Mouse (Mus musculus) lung, embryonic 14.5 days (tissue): ENCODE results near the gene Tox4. TPM values are rescaled to one million over a fixed set of nuclear protein-coding genes. Genes with fewer than 3 reads are reported as not detected.
A peak's percentile ranks its signal among the peaks of the same experiment; 100 is the strongest.

ENCODE experiments used
- ATAC-seq: fragments of 200-750 bp; cut with Nextera tagmentation; 2 replicates; pipeline ENCODE4 v1.8.0; 2017; ENCODE audit warnings: mild to moderate bottlenecking, moderate TSS enrichment, moderate library complexity; ENCODE audit not compliant: insufficient read depth
- DNase-seq: peaks from one replicate; pipeline ENCODE4 v3.0.0-alpha.2; 2015
- H3K27ac ChIP-seq: fragments of 300-500 bp; sonication (generic); 2 replicates; pipeline ENCODE4 v1.5.1; 2014; ENCODE audit warnings: low read depth, mild to moderate bottlenecking, moderate library complexity
- H3K27me3 ChIP-seq: fragments of 300-500 bp; sonication (generic); 2 replicates; pipeline ENCODE4 v1.6.1; 2014; ENCODE audit warnings: low read length, control low read depth; ENCODE audit not compliant: insufficient read depth
- H3K36me3 ChIP-seq: fragments of 300-500 bp; sonication (generic); 2 replicates; pipeline ENCODE4 v1.6.1; 2014; ENCODE audit warnings: control low read depth; ENCODE audit not compliant: insufficient read depth
- H3K4me1 ChIP-seq: fragments of 300-500 bp; sonication (generic); 2 replicates; pipeline ENCODE4 v1.6.1; 2014; ENCODE audit warnings: antibody characterized with exemption, control low read depth; ENCODE audit not compliant: insufficient read depth
- H3K4me2 ChIP-seq: fragments of 300-500 bp; sonication (generic); 2 replicates; pipeline ENCODE4 v1.6.1; 2014; ENCODE audit warnings: mild to moderate bottlenecking
- H3K4me3 ChIP-seq: fragments of 300-500 bp; sonication (generic); 2 replicates; pipeline ENCODE4 v1.5.1; 2014; ENCODE audit warnings: low read depth, low read length
- H3K9ac ChIP-seq: fragments of 300-500 bp; sonication (generic); 2 replicates; pipeline ENCODE4 v1.6.1; 2014
- H3K9me3 ChIP-seq: fragments of 300-500 bp; sonication (generic); 2 replicates; pipeline ENCODE4 v1.6.1; 2016; ENCODE audit warnings: low read depth, low read length, control low read depth
- CTCF ChIP-seq: IDR thresholded peaks from 2 replicates; pipeline ENCODE4 v1.5.1; 2016; ENCODE audit warnings: antibody characterized with exemption, low read depth
- WGBS: fragments of 180-500 bp; shearing (Covaris S2); extraction: QIAGEN DNeasy Blood & Tissue Kit; methylation state at CpG from one replicate; pipeline ENCODE4 v1.1.7; 2014; 5-methylcytosine and 5-hydroxymethylcytosine counted together
- polyA plus RNA-seq: library from polyadenylated mRNA; unstranded; fragments of >200 nt; fragmentation: Nextera tagmentation; extraction: Ambion mirVana; gene quantifications from 2 replicates; pipeline ENCODE4 v1.2.1, GENCODE M21; 2014

The Tox4 gene
- polyA plus RNA-seq, 1 experiment from 2014 or later = 41.1 TPM

DNA sequence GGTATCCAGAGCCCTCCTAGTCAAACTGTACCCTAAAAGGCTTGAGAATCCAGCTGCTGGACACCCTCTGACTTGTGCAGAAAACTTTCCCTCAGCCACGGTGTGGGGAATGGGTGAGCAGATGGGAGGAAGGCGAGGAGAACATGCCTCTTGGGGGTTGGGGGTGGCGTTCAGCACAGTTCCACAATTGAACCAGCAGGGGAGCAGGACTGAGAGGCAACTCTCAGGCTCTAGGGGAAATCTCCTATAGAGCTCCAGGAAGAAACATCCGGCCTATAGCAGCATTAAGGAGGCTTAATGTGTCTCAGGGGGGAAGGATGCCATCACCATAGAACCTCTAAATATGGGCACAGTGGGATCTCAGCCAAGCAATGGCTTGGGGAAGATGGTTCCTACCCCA lies 46.9 kb downstream of the Tox4 start:
- Histone ChIP-seq H3K4me1 (no peaks in the 10 kb centered on the region), H3K36me3 (no peaks in the 10 kb centered on the region), H3K27me3 (peaks cover 37% of the 10 kb centered on the region), H3K4me3 (no peak overlapping the region), H3K27ac (no peak overlapping the region), H3K9ac (no peak overlapping the region), H3K9me3 (no peaks in the 10 kb centered on the region), H3K4me2 (no peak overlapping the region)
- ATAC-seq (no peak), DNase-seq (peak; percentile 36)
- WGBS = 12% methylated on average over 4 of the region's 4 CpGs
- peak; percentile 45 for TF ChIP-seq CTCF

DNA sequence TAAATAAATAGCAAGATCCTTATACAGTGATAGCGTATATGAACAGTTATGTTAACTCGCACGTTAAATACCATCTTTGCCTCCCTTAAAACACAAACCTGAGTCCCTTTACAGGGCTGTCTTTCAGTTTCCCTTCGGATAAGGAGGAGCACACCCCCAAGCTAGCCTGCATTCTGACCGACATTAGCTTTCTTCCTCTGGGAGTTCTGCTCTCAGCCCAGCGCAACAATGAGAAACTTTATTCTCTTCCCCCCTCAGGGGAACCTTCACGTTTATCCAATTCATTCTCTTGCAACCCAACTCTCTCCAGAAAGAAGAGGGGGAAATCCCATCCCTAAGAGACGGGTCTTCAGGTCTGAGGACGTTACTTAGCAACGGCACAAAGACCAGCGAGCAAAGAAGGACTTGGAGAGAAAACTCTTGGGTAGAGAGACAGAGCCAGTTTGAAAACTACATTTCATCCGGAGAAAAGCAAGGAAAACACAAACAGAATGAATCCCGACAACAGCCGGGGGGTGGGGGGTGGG lies 48.5 kb downstream of the Tox4 start:
- DNase-seq (no peak), ATAC-seq (no peak; the same call in 1 of the 2 replicates)
- Histone ChIP-seq H3K27ac (no peak overlapping the region), H3K36me3 (no peaks in the 10 kb centered on the region), H3K4me3 (peak overlapping the region; percentile 39), H3K4me2 (peak overlapping the region; percentile 72), H3K9me3 (no peaks in the 10 kb centered on the region), H3K27me3 (peaks cover 37% of the 10 kb centered on the region), H3K4me1 (no peaks in the 10 kb centered on the region), H3K9ac (0 out of 2 replicates have a peak overlapping the region, but pooled peaks have one; percentile 42)
- 3% methylated on average over 14 of the region's 14 CpGs for WGBS
- TF ChIP-seq CTCF = no peak

DNA sequence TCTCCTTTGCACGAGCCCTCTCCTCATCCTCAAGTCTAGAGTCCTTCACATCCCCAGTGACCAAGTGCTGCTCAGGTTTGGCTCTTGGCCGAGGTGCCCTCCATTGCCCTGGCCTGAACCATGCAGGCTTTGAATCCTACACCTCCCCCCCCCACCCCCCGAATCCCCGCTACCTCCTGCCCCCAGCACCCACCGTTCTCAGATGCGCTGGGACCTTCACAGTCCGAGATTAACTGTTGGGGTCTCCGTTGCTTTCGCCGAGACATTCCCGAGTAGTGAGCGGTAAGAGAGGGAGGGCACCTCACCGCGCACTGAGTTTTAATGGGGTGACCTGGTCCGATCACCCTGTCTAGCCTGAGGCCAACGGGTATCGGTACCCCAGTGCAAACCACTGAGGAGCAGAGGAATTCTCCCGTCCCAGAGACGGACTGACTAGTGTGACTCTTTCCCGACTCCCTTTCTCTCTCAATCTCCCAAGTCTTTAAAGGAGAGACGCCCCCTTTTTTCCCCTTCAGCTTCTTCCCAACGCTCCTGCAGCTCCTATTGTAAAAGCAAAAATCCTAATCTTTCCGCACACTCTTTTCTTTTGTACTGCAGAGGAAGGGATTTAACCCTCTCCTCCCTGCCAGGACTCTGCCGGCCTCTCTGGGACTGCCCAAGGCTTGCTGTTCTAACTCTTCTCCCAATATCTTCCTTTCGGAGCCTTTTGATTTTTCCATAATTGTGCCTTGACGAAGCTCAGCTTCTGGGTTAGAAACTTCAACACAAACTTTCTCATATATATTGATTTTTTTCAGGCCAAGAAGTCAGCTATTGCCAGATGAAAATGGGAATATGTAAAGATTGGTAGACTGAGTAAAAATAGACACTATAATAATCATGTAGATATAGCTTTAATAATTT lies 49.2 kb downstream of the Tox4 start, which contains the start of gene Sall2:
Sall2 (minus strand) TSS at position 853 of the 903 bp plus-strand sequence.
- no peak for TF ChIP-seq CTCF
- WGBS = 2% methylated on average over 26 of the region's 26 CpGs
- Histone ChIP-seq H3K4me3 (peak within 1 kb of the TSS; percentile 39), H3K36me3 (no peaks in the 10 kb centered on the region), H3K4me2 (peak within 1 kb of the TSS; percentile 72), H3K9me3 (no peaks in the 10 kb centered on the region), H3K9ac (peak within 1 kb of the TSS; percentile 42), H3K4me1 (no peaks in the 10 kb centered on the region), H3K27ac (no peak within 1 kb of the TSS), H3K27me3 (peaks cover 37% of the 10 kb centered on the region)
- ATAC-seq (no peak; the same call in 1 of the 2 replicates), DNase-seq (no peak)

DNA sequence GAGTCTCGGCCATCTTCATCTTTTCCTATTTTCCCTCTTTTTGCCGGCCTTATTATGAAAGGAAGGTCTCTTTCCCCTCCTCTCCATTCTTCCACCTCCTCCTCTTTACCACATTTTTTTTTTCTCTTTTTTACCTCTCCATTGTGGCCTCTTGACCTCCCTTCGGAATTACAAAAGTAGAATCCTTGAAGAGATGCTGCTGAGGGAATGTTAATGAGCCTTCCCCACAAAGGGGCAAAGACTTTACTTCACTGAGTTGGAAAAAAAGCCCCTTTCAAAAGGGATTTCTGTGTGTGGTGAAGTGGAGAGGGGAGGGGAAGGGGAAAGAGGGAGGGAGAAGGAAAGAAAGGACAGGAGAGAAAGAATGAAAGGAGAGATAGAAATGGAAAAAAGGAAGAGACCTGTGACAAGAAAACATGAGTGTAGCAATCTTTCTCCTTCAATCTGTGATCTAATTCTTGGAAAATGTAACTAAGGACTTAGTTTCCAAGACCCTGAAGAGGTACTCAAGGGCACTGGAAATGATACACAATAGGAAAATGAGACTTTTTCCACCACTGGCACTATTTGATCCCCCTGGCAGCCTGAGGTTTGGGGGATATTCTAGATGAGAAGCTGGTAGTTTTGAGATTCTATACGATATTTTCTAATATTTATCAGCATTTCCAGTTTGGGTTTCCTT lies 52.3 kb downstream of the Tox4 start:
- no peak for TF ChIP-seq CTCF
- no peak overlapping the region for H3K9ac ChIP-seq
- no peaks in the 10 kb centered on the region for H3K9me3 ChIP-seq
- H3K27me3 ChIP-seq = peaks cover 37% of the 10 kb centered on the region
- no peaks in the 10 kb centered on the region for H3K36me3 ChIP-seq
- no peak overlapping the region for H3K4me2 ChIP-seq
- H3K4me3 ChIP-seq = no peak overlapping the region
- H3K4me1 ChIP-seq = no peaks in the 10 kb centered on the region
- WGBS = 34% methylated on average over 4 of the region's 4 CpGs
- no peak for DNase-seq
- no peak for ATAC-seq
- no peak overlapping the region for H3K27ac ChIP-seq

DNA sequence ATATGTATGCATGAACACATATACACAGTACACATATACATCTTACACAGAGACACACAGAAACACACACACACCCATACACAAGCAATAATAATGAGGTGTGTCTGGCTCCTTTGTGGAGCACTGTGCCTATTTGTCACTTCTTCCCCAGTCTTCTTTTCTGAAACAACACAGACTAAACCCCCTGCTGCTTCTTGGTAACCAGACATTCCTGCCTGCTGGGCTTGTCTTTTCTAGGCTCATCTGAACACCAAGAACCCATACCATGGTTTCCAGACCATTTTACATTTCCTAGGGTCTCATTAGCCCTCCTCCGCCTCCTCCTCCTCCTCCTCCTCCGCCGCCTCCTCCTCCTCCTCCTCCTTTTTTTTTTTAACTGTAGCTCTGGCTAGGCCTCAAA lies 53.2 kb downstream of the Tox4 start:
- no peak for TF ChIP-seq CTCF
- H3K27ac ChIP-seq = no peak overlapping the region
- WGBS = 79% methylated on average over 3 of the region's 3 CpGs
- peaks cover 28% of the 10 kb centered on the region for H3K27me3 ChIP-seq
- no peak for ATAC-seq
- H3K9me3 ChIP-seq = no peaks in the 10 kb centered on the region
- H3K4me2 ChIP-seq = no peak overlapping the region
- no peak overlapping the region for H3K4me3 ChIP-seq
- no peaks in the 10 kb centered on the region for H3K36me3 ChIP-seq
- H3K9ac ChIP-seq = no peak overlapping the region
- no peaks in the 10 kb centered on the region for H3K4me1 ChIP-seq
- DNase-seq = no peak

DNA sequence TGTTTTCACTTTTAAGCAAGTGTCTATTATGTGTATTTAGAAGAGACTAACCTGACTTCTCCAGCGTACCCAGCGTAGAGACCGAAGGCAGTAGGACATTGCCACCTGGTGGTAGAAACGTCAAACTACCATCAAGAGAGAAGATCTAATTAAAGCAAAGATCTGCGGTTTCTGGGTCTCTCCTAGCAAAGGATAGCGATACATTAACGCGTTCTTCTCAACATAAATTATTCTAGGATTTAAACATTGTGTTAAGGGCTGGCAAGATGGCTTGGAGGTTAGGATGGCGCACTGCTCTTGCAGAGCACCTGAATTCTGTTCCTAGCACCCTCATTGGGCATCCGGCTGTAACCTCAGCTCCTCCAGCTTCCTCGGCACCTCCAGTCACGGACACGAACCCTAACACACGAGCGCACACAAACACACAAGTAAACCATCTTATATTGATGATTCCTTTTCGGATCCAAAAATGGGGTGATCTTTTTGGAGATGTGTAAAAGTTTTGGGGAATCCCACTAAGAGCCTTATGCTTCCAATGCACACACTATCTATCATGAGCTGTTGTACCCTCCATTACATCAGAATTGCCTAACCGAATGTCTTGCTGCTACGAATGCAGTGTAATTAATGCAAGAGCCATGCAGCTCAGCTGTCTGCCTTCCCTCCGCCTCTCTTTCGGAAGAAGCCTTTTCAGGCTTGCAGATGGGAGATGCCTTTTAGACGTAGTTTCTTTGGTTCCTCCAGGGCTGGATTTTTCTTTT lies 60.0 kb downstream of the Tox4 start:
- Histone ChIP-seq H3K4me1 (no peaks in the 10 kb centered on the region), H3K9me3 (no peaks in the 10 kb centered on the region), H3K27me3 (peaks cover 3% of the 10 kb centered on the region), H3K36me3 (no peaks in the 10 kb centered on the region), H3K4me2 (peak overlapping the region; percentile 36; the same call in 1 of the 2 replicates), H3K27ac (no peak overlapping the region), H3K4me3 (no peak overlapping the region), H3K9ac (no peak overlapping the region)
- ATAC-seq (no peak; the same call in 1 of the 2 replicates), DNase-seq (peak; percentile 93)
- 22% methylated on average over 21 of the region's 21 CpGs for WGBS
- TF ChIP-seq CTCF = peak; percentile 88
